Mouse (Mus musculus) natural killer cell, adult 2 months (primary cell): ENCODE measurements around the gene Des.

Experiments
- DNase-seq, 2 experiments: peaks; one replicate each; pipeline ENCODE4 v3.0.0; 2022; ENCODE audit warnings: low spot score in 2 of 2

The Des gene

GRCm38 (mm10) chr1:75384470-75385141, 24.5 kb downstream of the Des start:
- no peak for DNase-seq

GRCm38 (mm10) chr1:75385142-75385730, 25.1 kb downstream of the Des start:
- DNase-seq: no peak

- no peak for DNase-seq
Measured at GRCm38 (mm10) chr1:75386149-75386548, 26.0 kb downstream of the Des start.

- no peak for DNase-seq
Measured at GRCm38 (mm10) chr1:75387469-75387928, 27.4 kb downstream of the Des start.

- DNase-seq: no peak
Measured at GRCm38 (mm10) chr1:75387929-75388897, 28.1 kb downstream of the Des start.

- DNase-seq: no peak
Measured at GRCm38 (mm10) chr1:75388898-75389515, 28.9 kb downstream of the Des start.

- no peak for DNase-seq
Measured at GRCm38 (mm10) chr1:75393139-75393538, 33.0 kb downstream of the Des start.

- no peak for DNase-seq
Measured at GRCm38 (mm10) chr1:75393846-75394245, 33.7 kb downstream of the Des start.

- peak in 1 of 2 experiments; percentile 16 for DNase-seq
Measured at GRCm38 (mm10) chr1:75398761-75399402, 38.8 kb downstream of the Des start.

GRCm38 (mm10) chr1:75399755-75400492, 39.8 kb downstream of the Des start:
- no peak for DNase-seq

- DNase-seq: no peak
Measured at GRCm38 (mm10) chr1:75400493-75401115, 40.5 kb downstream of the Des start.

- no peak for DNase-seq
Measured at GRCm38 (mm10) chr1:75405547-75405946, 45.4 kb downstream of the Des start.

GRCm38 (mm10) chr1:75406173-75406572, 46.0 kb downstream of the Des start:
- no peak for DNase-seq

- no peak for DNase-seq
Measured at GRCm38 (mm10) chr1:75407056-75407455, 46.9 kb downstream of the Des start.

GRCm38 (mm10) chr1:75408210-75408609, 48.1 kb downstream of the Des start:
- DNase-seq: no peak

GRCm38 (mm10) chr1:75409950-75410349, 49.8 kb downstream of the Des start:
- DNase-seq: no peak

GRCm38 (mm10) chr1:75412196-75412595, 52.1 kb downstream of the Des start:
- DNase-seq: no peak

- DNase-seq: peak in 1 of 2 experiments; percentile 21
Measured at GRCm38 (mm10) chr1:75413749-75414148, 53.6 kb downstream of the Des start.
